Mouse (Mus musculus) cerebellum, adult 2 months (tissue): ENCODE measurements at regions not wholly inside any gene's neighbourhood (a gene's known extent, or its start where the extent isn't known, plus 50 kb on each side); places are given as distances from the start of the nearest gene placed in this dataset.

Source experiments
- CTCF ChIP-seq: fragments of 200-500 bp; IDR thresholded peaks from 2 replicates; pipeline ENCODE4 v1.5.1; 2011; ENCODE audit warnings: low read depth, mild to moderate bottlenecking, control low read depth, low read length, moderate library complexity, borderline replicate concordance; ENCODE audit not compliant: insufficient read depth
- POLR2A ChIP-seq: fragments of 200-500 bp; IDR thresholded peaks from 2 replicates; pipeline ENCODE4 v1.6.1; 2011; ENCODE audit warnings: low read length, control low read depth, borderline replicate concordance; ENCODE audit not compliant: insufficient read depth

DNA sequence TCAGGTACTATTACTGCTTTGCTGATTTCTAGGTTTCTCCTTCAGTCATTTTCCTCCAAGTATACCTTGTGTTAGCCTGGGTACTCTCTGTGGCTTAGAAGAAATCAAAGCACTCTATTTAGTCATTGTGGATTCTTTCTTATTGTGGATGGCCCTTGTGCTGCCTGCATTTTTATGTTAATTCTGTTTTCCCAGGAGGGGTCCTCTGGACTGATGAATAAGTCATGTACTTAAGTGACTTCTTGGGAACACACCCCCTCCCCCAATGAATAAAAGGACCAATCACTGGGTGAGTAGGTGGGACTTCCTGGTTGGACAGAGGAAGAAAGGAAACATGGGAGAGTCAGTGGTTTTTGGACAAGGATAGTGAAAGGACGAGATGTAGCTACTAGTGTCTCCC is 128.1 kb upstream of the Cntn4 start:
- TF ChIP-seq POLR2A (no peak), CTCF (no peak)
